Mouse (Mus musculus) lung, postnatal 0 days (tissue): ENCODE measurements around the gene Gzme.

Experiments used
- CTCF ChIP-seq: IDR thresholded peaks from 2 replicates; pipeline ENCODE4 v1.5.1; 2016; ENCODE audit warnings: antibody characterized with exemption, mild to moderate bottlenecking
- EP300 ChIP-seq: IDR thresholded peaks from 2 replicates; pipeline ENCODE4 v1.6.1; 2016; ENCODE audit warnings: antibody characterized with exemption, mild to moderate bottlenecking, control low read depth

- TF ChIP-seq CTCF = peak; percentile 69
- TF ChIP-seq EP300 = no peak
Observed at GRCm38 (mm10) chr14:56098940-56099339, 21.5 kb downstream of the Gzme start.
